Mouse (Mus musculus): ENCODE results near the gene Alox8.

Gene Alox8

GRCm38 (mm10) chr11:69179512-69179911 is 18.1 kb downstream of the Alox8 start:
- DNase-seq: no peak

DNA sequence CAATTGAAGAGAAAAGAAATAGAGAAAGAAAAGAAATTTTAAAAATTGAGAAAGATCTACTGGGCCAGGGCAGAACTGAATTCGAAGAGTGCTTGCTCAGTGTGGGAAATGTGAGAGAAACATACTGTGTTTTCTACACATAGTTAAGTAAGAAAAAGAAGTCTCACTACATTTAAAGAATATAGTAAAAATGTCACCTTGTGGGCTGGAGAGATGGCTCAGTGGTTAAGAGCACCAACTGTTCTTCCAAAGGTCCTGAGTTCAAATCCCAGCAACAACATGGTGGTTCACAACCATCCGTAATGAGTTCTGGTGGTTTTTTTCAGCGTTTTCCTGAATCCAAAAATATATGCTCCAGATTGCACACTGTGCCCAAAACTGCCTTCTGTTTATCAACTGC is 19.1 kb downstream of the Alox8 start:
- no peak for DNase-seq

GRCm38 (mm10) chr11:69174722-69175121 is 22.9 kb downstream of the Alox8 start:
- DNase-seq: no peak

- DNase-seq: no peak
Observed at GRCm38 (mm10) chr11:69172606-69173005, 25.0 kb downstream of the Alox8 start.

DNA sequence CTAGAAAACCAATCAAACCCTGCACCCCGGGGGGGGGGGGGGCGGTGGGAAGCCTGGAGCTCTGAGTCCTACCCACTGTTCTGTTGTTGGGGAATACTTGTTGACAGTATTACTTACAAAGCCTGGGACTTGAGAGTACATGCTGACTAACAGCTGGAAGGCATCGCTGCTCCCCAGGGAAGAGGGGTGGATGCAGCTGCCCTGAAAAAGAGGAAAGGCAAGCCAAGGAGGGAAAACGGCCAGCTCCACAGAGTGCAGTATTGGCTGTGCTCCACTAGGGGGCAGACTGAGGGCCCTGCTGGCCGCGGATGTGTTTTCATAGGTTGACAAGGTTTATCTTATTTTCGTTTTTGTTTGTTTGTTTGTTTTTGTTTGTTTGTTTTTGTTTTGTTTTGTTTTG is 26.0 kb downstream of the Alox8 start:
- DNase-seq: peak; percentile 65

GRCm38 (mm10) chr11:69169313-69169712 is 28.3 kb downstream of the Alox8 start:
- DNase-seq: no peak

- DNase-seq: no peak
Observed at GRCm38 (mm10) chr11:69156800-69157199, 40.8 kb downstream of the Alox8 start, which contains the start of gene Alox12b. Alox12b (plus strand) TSS chr11:69156989.

- no peak for DNase-seq
Observed at GRCm38 (mm10) chr11:69155351-69155750, 42.3 kb downstream of the Alox8 start.

GRCm38 (mm10) chr11:69153831-69154230 is 43.8 kb downstream of the Alox8 start:
- DNase-seq: no peak

- DNase-seq: no peak
Observed at GRCm38 (mm10) chr11:69151004-69151403, 46.6 kb downstream of the Alox8 start.

- peak; percentile 80 for DNase-seq
Observed at GRCm38 (mm10) chr11:69150444-69150843, 47.2 kb downstream of the Alox8 start.

- peak; percentile 29 for DNase-seq
Observed at GRCm38 (mm10) chr11:69149728-69150127, 47.9 kb downstream of the Alox8 start.

DNA sequence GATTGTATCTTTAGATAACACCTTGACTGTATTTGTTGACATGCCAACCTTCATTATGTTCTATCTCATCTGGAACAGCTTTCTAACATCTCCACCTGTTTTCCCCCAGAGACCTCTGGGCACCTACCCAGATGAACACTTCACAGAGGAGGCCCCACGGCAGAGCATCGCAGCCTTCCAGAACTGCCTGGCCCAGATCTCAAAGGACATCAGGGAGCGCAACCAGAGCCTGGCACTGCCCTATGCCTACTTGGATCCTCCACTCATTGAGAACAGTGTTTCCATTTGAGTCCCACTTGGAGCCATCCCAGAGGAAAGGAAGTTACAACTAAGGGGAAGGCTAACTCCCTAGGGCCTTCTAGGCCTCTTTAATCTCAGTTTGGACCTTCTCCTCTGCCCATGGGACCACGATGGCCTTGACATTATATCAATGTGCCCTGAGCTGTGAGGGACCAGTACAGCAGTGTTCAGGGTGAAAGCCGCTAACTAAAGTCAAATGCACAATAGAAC is 49.1 kb downstream of the Alox8 start:
- DNase-seq: no peak

DNA sequence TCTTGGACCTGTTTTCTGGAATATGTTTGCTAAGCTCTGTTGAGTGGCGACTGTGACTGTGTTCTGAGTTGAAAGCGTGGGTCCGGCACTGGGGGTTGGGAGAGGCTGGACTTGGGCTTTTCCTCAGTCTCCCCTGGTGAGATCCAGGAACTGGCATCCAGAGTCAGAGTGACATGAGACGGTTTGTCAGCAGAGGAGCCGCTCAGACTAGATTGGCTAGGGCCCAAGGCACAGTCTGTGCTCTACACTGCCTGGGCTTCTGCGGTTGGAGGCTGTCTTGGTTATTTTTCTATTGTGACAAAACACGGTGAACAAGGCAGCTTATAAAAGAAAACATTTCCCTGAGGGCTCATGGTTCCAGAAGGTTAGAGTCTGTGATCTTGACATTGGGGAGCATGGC is 50.1 kb downstream of the Alox8 start:
- DNase-seq: no peak

- DNase-seq: no peak
Observed at GRCm38 (mm10) chr11:69135361-69135760, 62.3 kb downstream of the Alox8 start.

- no peak for DNase-seq
Observed at GRCm38 (mm10) chr11:69134622-69134968, 63.0 kb downstream of the Alox8 start.

Data from right cerebral cortex, postnatal 4 days (tissue).